Mouse (Mus musculus) forebrain, embryonic 15.5 days (tissue): ENCODE measurements at regions not wholly inside any gene's neighbourhood (a gene's known extent, or its start where the extent isn't known, plus 50 kb on each side); places are given as distances from the start of the nearest gene placed in this dataset.
A peak's percentile ranks its signal among the peaks of the same experiment; 100 is the strongest.

Experiments
- ATAC-seq: fragments of 200-750 bp; cut with Nextera tagmentation; replicated peaks from 2 replicates; pipeline ENCODE4 v1.8.0; 2017; ENCODE audit warnings: mild to moderate bottlenecking, moderate TSS enrichment, moderate library complexity
- H3K27ac ChIP-seq: fragments of 300-500 bp; sonication (generic); replicated peaks from 2 replicates; pipeline ENCODE4 v1.5.1; 2015; ENCODE audit warnings: mild to moderate bottlenecking, inconsistent platforms
- H3K27me3 ChIP-seq: fragments of 300-500 bp; sonication (generic); 2 replicates; pipeline ENCODE4 v1.6.1; 2015; ENCODE audit warnings: inconsistent platforms
- H3K36me3 ChIP-seq: fragments of 300-500 bp; sonication (generic); 2 replicates; pipeline ENCODE4 v1.6.1; 2015; ENCODE audit warnings: mild to moderate bottlenecking, inconsistent platforms
- H3K4me1 ChIP-seq: fragments of 300-500 bp; sonication (generic); 2 replicates; pipeline ENCODE4 v1.6.1; 2015; ENCODE audit warnings: inconsistent platforms
- H3K4me2 ChIP-seq: fragments of 300-500 bp; sonication (generic); replicated peaks from 2 replicates; pipeline ENCODE4 v1.6.1; 2015; ENCODE audit warnings: mild to moderate bottlenecking, inconsistent platforms
- H3K4me3 ChIP-seq: fragments of 300-500 bp; sonication (generic); 2 replicates; pipeline ENCODE4 v1.5.1; 2015; ENCODE audit warnings: mild to moderate bottlenecking, inconsistent platforms
- H3K9ac ChIP-seq: fragments of 300-500 bp; sonication (generic); replicated peaks from 2 replicates; pipeline ENCODE4 v1.6.1; 2015; ENCODE audit warnings: mild to moderate bottlenecking, inconsistent platforms
- H3K9me3 ChIP-seq: fragments of 300-500 bp; sonication (generic); 2 replicates; pipeline ENCODE4 v1.6.1; 2016; ENCODE audit warnings: inconsistent platforms
- WGBS: fragments of 180-500 bp; shearing (Covaris S2); methylation state at CpG from one replicate; pipeline ENCODE4 v1.1.7; 2015; ENCODE audit warnings: mixed read lengths; 5-methylcytosine and 5-hydroxymethylcytosine counted together

DNA sequence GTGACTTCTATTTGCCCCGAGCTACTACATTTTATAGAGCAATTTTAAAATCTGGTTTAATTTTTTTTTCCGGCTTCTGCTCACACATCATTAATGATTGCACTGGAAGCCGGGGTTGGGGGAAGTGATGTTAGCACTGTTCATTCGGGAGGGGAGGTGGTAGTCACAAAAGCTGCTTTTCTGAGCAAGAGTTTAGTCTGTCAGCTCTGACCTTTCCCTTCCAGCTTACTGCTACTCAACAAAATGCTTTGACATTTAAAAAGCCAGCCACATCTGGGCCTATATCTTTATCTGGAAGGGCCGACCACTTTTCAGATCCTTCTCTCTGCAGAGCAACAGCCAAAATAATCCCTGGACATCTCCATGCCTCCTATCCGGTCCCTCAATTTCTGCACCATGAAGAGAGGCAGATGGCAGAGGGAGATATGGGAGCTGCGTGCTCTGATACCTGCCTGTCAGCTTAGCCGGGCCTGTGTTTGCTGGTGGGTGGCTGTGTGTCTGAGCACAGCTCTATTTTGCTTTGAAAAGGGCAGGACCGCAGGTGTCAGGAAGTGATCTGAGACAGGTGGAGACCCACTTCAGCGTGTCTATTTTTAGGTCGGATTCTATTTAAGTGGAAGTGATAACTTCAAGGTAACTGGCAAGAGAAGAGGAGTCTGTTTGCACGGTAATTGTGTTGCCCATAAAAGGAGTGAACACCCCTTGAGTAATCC is 63.1 kb downstream of the Kcnf1 start:
- Histone ChIP-seq H3K27me3 (no peaks in the 10 kb centered on the region), H3K27ac (no peak overlapping the region), H3K9me3 (no peaks in the 10 kb centered on the region), H3K4me1 (no peaks in the 10 kb centered on the region), H3K9ac (no peak overlapping the region), H3K4me3 (no peak overlapping the region), H3K4me2 (no peak overlapping the region), H3K36me3 (no peaks in the 10 kb centered on the region)
- no peak for ATAC-seq
- 82% methylated on average over 12 of the region's 12 CpGs for WGBS

DNA sequence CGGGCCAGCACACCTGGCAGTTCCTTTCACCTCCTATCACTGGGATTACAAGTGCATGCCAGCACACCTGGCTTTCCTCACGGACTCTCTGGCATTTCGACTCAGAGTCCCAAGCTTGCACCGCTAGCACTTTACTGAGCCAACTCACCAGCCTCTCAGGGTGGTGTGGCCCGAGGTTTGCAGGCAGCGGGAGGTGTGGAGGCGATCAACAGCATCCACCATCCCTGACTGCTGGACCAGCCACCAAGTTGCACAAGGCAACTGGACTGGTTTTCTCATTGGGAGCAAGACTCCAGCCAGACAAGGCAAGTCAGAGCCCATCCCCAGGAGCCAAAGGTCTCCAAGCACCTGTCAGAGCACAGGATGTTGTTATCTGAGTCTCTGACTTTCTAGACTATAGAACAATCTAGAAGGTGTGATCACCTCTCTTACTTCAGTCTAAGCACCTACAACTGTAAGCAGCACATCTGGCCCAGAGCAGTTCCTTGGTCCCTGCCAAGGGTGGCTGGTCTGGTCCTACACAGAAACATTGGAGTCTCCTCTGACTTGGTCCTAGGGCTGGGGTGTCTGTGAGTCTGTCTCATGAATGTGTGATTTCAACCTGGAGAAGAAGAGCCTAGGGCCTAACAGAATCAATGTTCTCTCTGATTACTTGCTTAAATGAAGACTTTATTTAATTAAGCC is 63.8 kb downstream of the Kcnf1 start:
- WGBS = 92% methylated on average over 7 of the region's 7 CpGs
- no peak for ATAC-seq
- Histone ChIP-seq H3K4me1 (no peaks in the 10 kb centered on the region), H3K4me3 (no peak overlapping the region), H3K9me3 (no peaks in the 10 kb centered on the region), H3K27me3 (no peaks in the 10 kb centered on the region), H3K36me3 (no peaks in the 10 kb centered on the region), H3K27ac (no peak overlapping the region), H3K4me2 (no peak overlapping the region), H3K9ac (no peak overlapping the region)

DNA sequence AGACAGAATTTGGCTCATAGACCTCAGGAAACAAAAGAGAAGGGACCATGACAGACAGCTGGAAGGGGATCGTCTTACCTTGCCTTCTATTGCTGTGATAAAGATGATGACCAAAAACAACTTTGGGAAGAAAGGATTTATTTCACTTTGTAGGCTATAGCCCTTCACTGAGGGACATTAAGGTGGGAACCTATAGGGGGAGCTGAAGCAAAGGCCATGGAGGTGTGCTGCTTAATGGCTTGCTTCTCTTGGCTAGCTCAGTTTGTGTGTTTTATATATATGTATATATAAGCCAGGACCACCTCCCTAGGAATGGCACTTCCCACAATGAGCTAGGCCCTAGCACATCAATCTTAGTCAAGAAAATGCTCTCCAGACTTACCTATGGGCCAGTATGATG is 70.5 kb downstream of the Kcnf1 start:
- Histone ChIP-seq H3K27me3 (no peaks in the 10 kb centered on the region), H3K4me3 (no peak overlapping the region), H3K9me3 (no peaks in the 10 kb centered on the region), H3K36me3 (no peaks in the 10 kb centered on the region), H3K4me1 (no peaks in the 10 kb centered on the region), H3K4me2 (no peak overlapping the region), H3K27ac (no peak overlapping the region), H3K9ac (no peak overlapping the region)
- 85% methylated on average over 1 of the region's 1 CpGs for WGBS
- ATAC-seq = no peak

DNA sequence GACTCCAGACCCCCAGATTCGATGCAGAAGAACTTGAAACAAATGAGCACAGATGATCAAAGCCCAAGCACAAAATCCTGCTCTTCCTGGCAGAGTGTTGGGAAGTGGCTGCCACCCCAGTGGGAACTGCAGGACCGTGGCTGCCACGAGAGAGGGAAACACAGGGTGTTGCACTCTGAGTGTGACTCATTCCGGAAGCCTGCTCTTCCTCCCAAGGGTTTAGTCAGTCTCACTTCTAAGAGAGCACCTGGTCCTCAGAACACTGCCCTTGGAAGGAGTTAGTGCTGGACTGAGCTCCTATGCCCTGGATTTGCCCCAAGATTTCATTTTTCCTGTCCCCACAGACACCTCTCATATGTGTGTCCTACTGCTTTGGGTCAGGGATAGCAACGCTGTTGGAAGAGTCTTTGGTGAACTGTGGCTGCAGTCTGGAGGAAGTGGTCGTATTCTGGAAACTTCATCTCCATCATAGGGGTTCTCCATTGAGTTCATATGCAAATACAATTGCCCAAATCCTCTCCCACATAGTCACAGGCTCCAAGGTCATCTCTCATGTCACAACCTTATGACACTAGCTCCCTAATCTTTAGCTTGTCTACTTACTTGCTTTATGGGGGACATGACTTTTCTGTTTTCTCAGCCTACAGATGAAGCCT is 71.5 kb downstream of the Kcnf1 start:
- H3K4me1 ChIP-seq = no peaks in the 10 kb centered on the region
- no peaks in the 10 kb centered on the region for H3K27me3 ChIP-seq
- 80% methylated on average over 6 of the region's 6 CpGs for WGBS
- no peaks in the 10 kb centered on the region for H3K9me3 ChIP-seq
- no peak overlapping the region for H3K9ac ChIP-seq
- no peak overlapping the region for H3K4me3 ChIP-seq
- no peaks in the 10 kb centered on the region for H3K36me3 ChIP-seq
- H3K27ac ChIP-seq = no peak overlapping the region
- no peak for ATAC-seq
- no peak overlapping the region for H3K4me2 ChIP-seq

DNA sequence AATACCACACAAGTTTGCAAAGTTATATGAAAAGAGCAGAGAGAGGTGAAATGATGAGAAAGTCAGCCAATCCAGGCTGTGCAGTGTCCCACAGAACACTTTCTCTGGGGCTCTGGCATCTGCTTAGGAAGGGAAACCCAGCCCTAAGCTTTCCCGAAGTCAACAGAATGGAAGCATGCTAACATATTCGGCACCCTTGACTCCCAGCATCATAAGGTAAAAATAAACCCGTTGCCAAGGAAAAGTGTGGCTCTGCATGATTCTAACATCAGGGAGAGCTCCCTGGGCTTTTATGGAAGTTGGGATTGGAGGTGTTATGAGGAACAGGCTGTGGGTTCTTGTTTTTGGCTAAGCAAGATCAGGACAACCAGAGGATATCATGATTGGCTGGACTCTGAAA is 74.8 kb downstream of the Kcnf1 start:
- ATAC-seq = no peak
- Histone ChIP-seq H3K9me3 (no peaks in the 10 kb centered on the region), H3K27ac (no peak overlapping the region), H3K4me3 (no peak overlapping the region), H3K36me3 (no peaks in the 10 kb centered on the region), H3K9ac (no peak overlapping the region), H3K4me1 (peaks cover 8% of the 10 kb centered on the region), H3K27me3 (no peaks in the 10 kb centered on the region), H3K4me2 (no peak overlapping the region)
- WGBS = 90% methylated on average over 3 of the region's 3 CpGs

DNA sequence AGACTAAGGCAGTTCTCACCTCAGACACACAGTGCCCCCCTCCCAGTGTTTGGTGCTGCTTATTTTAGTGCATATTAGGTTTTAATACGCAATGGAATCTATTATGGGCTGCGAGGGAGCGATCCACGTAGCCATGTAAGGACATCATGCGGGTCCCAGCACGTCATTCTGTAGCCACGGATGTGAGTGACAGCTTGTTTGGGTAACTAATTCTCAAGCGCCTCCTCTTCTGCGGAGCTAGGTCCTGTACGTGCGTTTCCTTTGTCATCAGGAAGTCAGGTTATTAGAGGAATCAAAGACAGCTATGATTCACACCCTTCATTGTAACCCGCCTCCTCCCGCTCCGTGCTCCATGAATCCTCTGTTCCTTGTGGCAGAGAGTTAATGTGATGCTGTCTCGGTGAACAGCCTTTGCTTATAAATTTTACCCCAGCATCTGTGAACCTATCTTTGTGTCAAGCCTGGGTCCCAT is 78.9 kb downstream of the Kcnf1 start:
- Histone ChIP-seq H3K36me3 (no peaks in the 10 kb centered on the region), H3K4me3 (no peak overlapping the region), H3K4me2 (peak overlapping the region; percentile 34), H3K27me3 (no peaks in the 10 kb centered on the region), H3K4me1 (peaks cover 10% of the 10 kb centered on the region), H3K9me3 (no peaks in the 10 kb centered on the region), H3K27ac (peak overlapping the region; percentile 71), H3K9ac (no peak overlapping the region)
- peak; percentile 82 for ATAC-seq
- 39% methylated on average over 15 of the region's 15 CpGs for WGBS

DNA sequence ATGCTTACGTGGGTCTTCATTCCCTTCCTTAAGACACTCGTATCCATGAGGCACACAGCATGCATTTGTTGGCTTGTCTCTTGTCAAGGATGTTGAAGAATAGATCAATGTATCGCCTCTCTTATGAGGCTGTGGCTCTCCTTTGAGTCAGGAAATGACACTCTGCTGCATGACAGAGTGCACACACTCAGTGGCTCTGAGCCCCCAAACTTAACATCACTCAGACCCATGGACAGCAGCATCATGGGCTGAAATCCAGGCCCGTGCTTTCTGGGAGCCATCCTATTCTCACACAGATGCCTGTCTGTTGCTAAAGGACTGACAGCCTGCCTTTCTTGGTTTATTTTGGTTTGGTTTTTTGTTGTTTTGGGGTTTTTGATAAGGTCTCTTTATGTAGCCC is 81.9 kb downstream of the Kcnf1 start:
- no peak for ATAC-seq
- Histone ChIP-seq H3K4me2 (no peak overlapping the region), H3K4me1 (peaks cover 29% of the 10 kb centered on the region), H3K36me3 (no peaks in the 10 kb centered on the region), H3K9ac (no peak overlapping the region), H3K27ac (no peak overlapping the region), H3K27me3 (no peaks in the 10 kb centered on the region), H3K4me3 (no peak overlapping the region), H3K9me3 (no peaks in the 10 kb centered on the region)
- 90% methylated on average over 4 of the region's 4 CpGs for WGBS

DNA sequence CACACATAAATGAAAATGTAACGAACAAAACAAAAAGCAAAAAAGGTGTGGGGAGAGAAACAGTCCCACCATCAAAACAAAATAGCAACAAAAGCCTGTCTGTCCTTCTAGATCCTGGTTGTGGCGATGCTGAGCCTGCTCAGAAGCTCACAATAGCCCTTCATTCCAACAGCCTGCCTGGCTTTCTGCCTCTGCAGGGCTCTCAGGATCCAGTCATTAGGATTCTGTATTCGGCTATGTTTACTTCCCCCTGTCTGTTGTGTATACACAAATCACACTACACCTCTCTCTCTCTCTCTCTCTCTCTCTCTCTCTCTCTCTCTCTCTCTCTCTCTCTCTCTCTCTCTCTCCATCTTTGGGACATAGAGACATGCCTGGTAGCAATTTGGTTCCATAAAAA is 82.2 kb upstream of the 2410004P03Rik start:
- 37% methylated on average over 3 of the region's 3 CpGs for WGBS
- peaks cover 34% of the 10 kb centered on the region for H3K4me1 ChIP-seq
- H3K4me2 ChIP-seq = no peak overlapping the region
- H3K4me3 ChIP-seq = no peak overlapping the region
- H3K27me3 ChIP-seq = no peaks in the 10 kb centered on the region
- H3K36me3 ChIP-seq = no peaks in the 10 kb centered on the region
- no peak for ATAC-seq
- H3K9ac ChIP-seq = no peak overlapping the region
- no peaks in the 10 kb centered on the region for H3K9me3 ChIP-seq
- no peak overlapping the region for H3K27ac ChIP-seq

DNA sequence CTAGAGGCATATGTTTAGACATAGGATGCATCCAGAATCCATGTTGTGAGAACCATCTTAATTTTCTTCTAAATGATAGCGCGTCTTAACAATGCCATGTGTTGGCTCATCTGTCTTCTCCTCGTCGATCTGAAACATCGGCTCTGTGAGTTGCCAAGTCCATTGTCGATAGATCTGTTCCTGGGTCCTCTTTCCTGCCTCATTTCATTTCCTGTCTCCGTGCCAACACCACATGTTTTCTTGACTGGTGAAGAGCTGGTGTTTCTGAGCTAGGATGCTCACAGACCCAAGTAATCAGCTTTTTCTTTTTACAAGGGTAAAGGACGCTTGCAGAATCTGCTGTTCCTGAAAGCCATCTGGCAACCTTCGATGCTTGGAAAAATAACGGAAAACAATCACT is 79.5 kb upstream of the 2410004P03Rik start:
- Histone ChIP-seq H3K27me3 (no peaks in the 10 kb centered on the region), H3K36me3 (no peaks in the 10 kb centered on the region), H3K9me3 (no peaks in the 10 kb centered on the region), H3K4me2 (no peak overlapping the region), H3K4me3 (no peak overlapping the region), H3K4me1 (peaks cover 26% of the 10 kb centered on the region), H3K27ac (peak overlapping the region; percentile 13), H3K9ac (no peak overlapping the region)
- WGBS = 41% methylated on average over 10 of the region's 10 CpGs
- peak; percentile 57 for ATAC-seq

DNA sequence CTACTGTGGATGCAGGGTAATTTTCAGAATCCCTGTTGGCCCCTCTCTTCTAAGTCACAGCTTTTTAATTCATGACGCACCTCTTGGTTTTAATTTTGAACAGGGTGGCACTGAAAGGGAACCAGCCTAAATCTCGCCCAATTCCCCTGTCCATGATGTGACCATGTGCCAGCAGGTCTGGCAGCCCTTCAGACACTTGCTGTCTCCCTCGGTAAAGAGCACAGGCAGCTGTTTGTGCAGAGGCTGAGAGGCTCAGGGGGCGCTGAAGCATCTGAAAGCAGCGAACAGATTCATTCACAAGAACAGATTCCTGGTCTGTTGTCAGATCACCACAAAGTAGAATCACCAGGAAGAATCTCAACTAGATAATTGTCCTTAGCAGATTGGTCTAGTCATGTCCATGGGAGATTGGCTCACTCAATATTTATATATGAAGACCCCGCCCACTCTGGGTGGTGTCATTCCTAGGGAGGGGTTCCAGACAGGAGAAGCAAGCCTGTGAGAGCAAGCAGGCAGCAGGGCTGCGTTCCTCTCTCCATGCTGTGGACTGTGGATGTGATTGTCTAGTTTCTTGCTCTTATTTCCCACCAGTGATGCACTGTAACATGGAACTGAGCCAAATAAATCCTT is 78.3 kb upstream of the 2410004P03Rik start:
- no peak overlapping the region for H3K4me3 ChIP-seq
- H3K4me1 ChIP-seq = peaks cover 26% of the 10 kb centered on the region
- 40% methylated on average over 7 of the region's 7 CpGs for whole genome bisulfite sequencing
- no peaks in the 10 kb centered on the region for H3K27me3 ChIP-seq
- peak; percentile 40; the same call in 1 of the 2 replicates for ATAC-seq
- no peak overlapping the region for H3K4me2 ChIP-seq
- H3K9me3 ChIP-seq = no peaks in the 10 kb centered on the region
- no peak overlapping the region for H3K9ac ChIP-seq
- H3K27ac ChIP-seq = 0 out of 2 replicates have a peak overlapping the region, but pooled peaks have one; percentile 13
- H3K36me3 ChIP-seq = no peaks in the 10 kb centered on the region

DNA sequence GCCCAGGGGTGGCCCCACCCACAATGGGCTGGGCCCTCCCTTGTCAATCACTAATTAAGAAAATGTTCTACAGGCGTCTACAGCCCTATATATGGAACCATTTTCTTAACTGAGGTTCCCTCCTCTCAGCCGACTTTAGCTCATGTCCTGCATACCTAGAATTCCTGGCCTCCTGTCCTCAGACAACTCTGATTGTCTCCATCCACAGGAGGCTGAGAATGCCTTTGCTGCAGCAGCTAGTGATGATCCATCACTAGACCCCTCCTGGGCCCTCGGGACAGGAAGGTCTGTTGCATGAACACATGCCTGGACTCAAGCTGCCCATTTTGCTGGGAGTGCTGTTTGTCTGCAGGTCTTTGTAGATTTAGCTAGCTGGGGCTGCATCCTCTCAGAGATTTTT is 75.9 kb upstream of the 2410004P03Rik start:
- ATAC-seq = no peak
- no peaks in the 10 kb centered on the region for H3K36me3 ChIP-seq
- no peak overlapping the region for H3K4me2 ChIP-seq
- WGBS = 34% methylated on average over 3 of the region's 3 CpGs
- no peak overlapping the region for H3K9ac ChIP-seq
- no peaks in the 10 kb centered on the region for H3K27me3 ChIP-seq
- no peak overlapping the region for H3K27ac ChIP-seq
- H3K4me1 ChIP-seq = peaks cover 24% of the 10 kb centered on the region
- H3K9me3 ChIP-seq = no peaks in the 10 kb centered on the region
- H3K4me3 ChIP-seq = no peak overlapping the region

DNA sequence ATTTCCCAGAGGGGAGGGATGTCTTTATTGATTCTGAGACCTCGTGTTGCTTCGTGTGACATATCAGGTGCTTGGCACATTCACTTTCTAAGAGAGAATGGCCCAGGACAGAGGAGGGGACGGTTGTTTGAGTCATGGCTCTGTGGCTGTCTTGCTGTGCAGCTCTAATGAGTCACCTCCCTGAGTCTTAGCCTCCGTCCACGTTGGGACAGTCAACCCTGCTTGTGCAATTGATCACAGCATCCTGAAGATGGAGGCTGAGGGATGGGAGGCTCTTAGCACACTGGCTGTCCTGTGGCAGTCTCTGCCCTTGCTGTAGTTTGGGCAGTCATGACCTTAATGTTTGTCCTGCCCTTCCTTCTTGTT is 73.7 kb upstream of the 2410004P03Rik start:
- Histone ChIP-seq H3K4me3 (no peak overlapping the region), H3K36me3 (no peaks in the 10 kb centered on the region)

More for the DNA sequence above, 73.7 kb upstream of the 2410004P03Rik start:
- Histone ChIP-seq H3K4me2 (no peak overlapping the region), H3K4me1 (peaks cover 10% of the 10 kb centered on the region), H3K9ac (no peak overlapping the region), H3K27me3 (no peaks in the 10 kb centered on the region), H3K9me3 (no peaks in the 10 kb centered on the region), H3K27ac (no peak overlapping the region)
- no peak for ATAC-seq
- 75% methylated on average over 5 of the region's 5 CpGs for WGBS
